Mouse (Mus musculus): ENCODE data around the gene Ring1.
A peak's percentile ranks its signal among the peaks of the same experiment; 100 is the strongest.
"Not testable (repeated sequence)": the region's sequence is repeated elsewhere in the genome, so short reads cannot be mapped to it uniquely, and the experiment has no call there.

Ring1 gene

DNA sequence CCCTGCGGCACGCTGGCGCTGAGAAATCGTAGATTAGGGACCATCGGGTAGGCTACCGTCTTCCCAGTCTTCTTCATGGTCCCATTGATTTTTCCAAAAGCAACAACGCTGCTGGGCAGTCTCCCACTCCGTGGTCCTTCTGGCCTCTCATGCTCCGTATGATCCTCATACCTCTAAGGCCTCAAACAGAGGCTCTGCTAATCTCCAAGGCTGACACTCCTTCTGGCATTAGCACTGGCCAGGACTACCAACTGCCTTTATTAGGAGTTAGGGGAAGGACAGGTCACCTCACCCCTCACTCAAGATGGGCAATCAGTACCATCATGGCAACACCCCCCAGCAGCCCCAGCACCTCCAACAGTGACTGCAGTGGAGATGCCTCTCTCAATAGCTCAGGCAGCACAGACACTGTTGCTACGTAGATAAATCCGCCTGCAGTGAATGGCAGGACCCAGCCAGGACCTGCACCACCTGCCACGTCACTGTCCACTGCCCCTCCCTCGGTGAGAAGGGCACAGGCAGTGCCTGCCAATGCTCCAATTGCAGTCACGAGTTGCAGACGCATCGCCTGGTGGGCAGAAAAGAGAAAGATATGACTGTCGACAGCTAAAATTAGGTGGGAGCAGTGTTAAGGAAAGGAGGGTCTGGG is 4.1 kb upstream of the Ring1 start:
- peak in 1 of 2 experiments; percentile 6 for DNase-seq (ENCODE audit: low spot score in 2 of 2)

DNA sequence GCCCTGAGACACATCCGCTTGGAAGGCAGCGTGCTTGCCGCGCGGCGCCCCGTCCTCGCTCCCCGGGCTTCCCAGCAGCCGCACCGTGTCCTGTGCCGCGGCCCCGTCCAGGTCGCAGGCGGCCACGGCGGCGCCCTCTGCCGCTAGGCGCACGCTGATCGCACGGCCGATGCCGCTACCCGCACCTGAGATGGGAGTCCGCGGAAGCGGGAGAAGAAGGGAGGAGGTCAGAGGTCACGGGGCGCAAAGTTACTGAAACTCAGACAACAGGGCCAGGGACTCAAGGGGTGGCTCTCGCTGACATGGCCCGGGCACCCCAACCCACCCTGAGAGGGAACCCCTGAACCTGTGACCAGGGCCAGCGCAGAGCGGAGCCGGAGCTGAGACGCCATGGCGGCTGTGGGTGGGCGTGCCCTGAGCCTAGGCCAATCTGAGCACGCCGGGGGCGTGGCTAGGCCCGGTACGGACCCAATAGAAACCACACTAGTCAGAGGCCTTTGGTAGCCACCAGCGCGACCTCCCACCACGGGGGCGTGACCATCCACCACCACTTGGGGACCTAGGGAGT is 3.3 kb upstream of the Ring1 start, which contains the start of gene H2-Ke6:
Gene H2-Ke6, minus strand, starts transcription at position 405 of the 568 bp plus-strand sequence.
- peak; percentile 82 to 86 for DNase-seq (ENCODE audit: low spot score in 2 of 2)

DNA sequence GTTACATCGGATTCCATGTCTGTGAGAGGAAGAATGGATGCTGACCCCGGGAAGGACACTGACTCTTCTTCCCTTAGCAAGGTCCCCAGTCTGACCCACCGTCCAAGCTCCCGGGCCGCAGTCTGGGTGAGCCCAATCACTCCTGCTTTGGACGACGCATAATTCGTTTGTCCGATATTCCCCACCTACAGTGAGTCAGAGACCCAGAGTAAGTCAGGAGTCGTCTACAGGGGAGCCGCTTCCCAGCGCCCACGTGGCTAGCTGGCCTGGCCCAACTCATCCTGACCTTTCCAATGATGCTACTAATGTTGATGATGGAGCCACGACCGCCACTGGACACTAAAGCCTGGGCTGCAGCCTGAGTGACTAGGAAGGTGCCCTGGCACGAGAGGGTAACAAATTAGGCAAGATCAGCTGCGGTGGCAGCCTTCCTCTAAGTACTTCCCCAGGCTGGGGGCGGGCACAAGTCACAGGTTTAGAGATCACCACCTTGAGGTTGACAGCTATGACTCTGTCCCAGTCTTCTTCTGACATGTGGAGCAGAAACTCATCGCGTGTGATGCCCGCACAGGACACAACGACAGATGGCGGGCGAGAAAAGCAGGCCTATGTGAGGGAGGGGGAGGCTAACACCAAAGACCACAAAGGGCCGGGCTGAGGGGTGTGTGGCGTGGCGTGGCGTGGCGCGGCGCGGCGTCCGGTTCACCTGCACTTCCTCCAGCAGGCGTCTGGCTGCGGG is 2.6 kb upstream of the Ring1 start:
- no peak for DNase-seq (ENCODE audit: low spot score in 2 of 2)

DNA sequence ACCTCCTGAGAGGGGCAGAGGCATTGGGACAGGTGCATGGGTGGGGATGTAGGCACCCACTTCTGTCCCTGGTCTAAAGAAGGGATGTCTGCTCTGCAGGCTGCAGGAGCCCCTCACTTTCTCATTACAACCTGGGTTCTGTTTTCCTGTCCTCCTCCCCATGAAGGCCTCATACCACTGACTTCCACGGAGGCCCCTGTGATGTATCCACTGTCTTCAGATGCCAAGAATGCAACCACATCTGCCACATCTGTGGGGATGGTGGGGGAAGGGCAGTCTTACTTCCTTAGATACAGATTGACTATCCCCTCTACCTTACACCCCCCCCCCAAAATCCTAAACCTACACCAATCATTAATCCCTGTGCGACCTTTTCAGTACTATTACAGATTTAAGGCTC is 1.7 kb upstream of the Ring1 start:
- no peak for DNase-seq (ENCODE audit: low spot score in 2 of 2)

DNA sequence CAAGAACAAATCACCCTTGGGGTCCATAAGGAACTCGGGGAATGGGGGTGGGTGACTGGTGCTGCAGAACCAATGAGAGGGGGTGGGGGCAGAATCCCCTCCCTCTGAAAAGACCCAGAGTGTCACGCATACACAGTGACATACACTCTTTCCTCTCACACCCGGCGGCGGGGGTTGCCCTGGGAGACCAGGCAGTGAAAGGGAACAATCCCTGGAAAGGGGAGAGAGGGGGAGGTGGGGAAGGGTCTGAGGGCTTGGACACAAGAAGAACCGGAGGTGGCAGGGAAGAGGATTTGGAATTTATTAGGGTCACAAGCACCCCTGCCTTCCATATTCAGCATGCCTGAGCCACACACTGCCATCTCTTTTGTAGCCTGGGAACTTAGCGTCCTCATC is 1.3 kb upstream of the Ring1 start:
- no peak for DNase-seq (ENCODE audit: low spot score in 2 of 2)

DNA sequence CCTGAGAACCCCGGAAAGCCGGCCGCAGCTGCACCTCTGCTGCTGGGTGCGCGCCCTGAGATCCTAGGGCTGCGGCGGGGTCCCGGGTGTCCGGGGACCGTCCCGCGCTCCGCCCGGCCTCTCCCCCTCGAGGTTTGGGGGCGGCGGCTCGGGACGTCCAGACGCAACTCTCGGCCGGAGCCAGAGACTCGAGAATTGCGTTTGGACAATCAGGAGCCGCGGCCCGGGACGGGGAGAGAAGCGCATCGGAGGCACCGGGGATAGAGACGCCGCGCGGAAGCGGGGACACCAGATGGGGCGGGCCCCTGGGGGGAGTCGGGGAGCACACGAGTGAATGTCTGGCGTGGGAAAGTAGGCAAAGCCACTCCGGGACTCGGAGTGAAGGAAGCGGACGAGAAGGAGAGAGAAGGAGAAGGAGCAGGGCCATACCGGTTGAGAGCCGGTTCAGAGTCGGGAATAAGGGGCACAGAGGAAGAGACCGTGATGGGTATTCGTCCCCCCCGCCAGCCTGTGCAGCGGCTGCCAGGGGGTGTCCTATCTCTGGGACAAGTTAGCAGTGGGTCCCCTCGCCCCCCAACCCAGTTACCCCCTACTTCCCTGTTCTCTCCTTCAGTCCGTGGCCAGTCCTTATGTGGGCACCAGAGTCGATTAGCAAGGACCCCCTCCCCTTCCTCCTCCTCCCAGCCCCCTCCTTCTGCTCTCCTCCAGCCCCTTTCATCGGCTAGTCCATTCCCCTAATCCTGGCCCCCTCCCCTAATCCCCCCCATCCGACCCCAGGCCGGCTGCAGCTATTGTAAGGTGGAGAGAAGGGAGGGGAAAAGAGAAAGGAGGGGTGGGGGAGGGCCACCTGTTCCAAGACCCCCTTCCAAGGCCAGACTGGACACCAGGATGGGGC is 628 bp upstream of the Ring1 start:
- DNase-seq (ENCODE audit: low spot score in 2 of 2): no peak

DNA sequence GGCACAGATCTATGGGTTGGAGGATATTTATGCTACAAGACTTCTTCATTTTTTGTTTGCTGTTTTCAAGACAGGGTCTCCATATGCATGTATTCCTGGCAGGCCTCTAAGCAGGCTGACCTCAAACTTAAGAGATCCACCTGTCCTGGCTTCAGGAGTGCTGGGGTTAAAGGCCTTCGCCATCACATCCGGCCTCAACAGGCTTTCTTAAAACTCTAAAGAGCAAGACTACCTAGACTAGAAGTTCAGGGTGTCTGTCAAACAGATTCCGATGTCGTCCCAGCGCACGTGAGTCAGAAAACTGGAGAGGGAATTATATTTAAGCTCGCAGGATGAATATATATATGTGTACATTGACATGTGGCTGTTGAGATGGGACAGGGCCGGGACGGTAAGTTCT is 802 bp downstream of the Ring1 start:
- no peak for DNase-seq (ENCODE audit: low spot score in 2 of 2)

DNA sequence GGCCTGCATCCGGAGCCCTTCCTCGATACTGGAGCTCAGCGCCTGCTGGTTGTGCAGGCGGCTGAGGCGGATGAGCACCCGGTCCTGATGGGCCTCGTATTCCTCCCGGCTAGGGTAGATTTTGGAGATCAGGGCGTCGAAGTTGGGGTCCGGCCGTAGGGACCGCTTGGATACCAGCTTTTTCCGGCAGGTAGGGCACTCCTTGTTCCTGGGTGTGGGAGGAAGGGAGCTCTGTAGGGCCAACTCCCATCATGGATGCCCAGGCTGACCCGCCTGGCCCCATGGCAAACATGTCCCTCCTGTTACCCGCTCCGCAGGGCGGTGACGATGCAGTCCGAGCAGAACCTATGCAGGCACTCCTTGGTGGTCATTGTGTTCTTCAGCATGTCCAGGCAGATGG is 1.5 kb downstream of the Ring1 start:
- DNase-seq (ENCODE audit: low spot score in 2 of 2): no peak

DNA sequence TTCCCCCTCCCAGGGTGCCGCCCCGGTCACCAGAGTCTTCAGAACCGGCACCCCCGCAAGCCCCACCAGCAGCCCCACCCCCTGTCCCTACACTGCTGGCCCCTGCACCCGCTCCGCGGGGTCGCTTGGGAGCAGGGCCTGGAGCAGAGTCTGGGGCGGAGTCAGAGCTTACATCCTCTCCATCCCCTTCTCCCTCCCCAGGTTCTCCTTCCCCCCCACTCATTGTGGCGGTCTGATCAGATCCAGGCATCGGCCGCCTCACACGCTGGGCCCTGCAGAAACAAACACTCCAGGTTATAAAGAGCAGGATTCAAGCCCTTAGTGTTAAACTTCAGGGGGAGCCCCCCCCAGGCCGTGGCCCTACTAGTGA is 2.1 kb downstream of the Ring1 start:
- DNase-seq (ENCODE audit: low spot score in 2 of 2): no peak

DNA sequence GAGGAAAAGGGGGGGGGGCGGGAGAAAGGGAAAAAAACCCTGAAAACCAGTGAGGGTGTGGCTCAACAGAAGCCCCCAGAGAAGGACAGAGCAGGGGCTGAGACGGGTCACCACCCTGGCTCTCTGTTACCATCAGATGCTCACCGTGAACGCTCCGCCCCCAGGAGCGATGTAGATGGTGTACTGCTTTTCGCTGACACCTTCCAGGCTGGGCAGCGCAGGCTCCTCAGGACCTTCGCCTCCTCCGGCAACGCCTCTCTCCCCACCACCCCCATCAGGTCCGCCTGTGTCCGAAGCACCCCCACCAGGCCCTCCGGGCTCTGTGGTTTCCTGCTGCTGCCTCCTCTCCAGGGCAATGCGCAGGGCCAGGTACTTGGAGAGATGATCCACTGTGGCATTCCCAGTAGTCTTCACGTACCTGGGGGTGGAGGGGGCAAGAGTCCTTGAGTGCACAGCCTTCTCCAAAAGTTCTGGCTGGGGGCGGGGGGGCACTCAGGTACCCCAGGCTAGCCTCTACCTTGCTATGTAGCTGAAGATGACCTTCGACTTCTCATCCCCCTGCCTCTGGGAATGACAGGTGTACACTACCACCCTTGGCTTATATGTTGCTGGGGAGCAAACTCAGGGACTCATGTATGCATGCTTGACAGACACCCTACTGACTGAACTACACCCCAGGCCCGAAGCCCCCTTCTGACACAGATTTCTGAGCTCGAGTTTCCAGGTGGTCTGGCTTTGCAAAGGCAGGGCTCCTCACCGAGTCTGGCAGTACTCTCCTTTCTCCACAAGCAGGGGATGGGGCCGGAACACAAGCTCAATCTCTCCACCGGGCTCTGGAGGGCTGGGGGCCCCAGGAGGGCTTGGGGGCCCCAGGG is 2.7 kb downstream of the Ring1 start:
- peak in 1 of 2 experiments; percentile 6 for DNase-seq (ENCODE audit: low spot score in 2 of 2)

DNA sequence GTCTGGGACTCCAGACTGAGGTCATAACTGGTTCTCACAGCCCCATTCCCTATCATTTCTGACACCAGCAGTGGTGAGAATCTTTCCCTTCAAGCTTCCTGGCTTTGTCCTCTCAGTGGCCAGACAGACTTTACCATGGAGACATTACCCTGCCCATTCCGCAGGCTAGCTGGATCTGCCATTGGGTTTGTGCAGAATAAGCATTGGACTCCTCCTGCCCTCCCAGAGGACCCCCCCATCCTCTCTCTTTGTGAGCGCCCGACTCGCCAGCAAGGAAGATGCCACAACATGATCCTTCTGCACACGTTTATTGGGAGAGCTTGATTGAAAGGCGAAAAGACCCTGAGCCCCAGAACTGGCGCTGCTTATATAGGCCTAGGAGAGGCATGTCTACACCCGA is 11.0 kb downstream of the Ring1 start:
- no peak for DNase-seq (ENCODE audit: low spot score in 2 of 2)

DNA sequence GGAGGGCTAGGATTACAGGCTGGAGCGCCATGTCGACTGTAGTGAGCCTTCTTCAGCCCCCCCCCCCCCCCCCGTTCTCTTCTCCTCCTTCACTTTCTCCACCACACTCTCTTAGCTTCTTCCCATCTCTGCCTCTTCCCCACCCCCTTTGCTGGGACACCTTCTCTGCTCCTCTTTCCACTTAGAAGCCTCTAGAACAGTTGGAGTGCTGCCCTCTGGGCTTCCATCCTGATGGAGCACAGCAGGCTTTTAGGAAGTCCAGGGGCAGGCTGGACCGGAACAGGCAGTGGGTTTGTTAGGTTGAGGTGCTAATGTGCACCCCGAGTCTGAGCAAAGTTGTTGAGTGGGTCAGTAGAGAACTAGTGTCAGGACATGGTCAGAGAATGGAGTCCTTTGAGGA is 14.3 kb downstream of the Ring1 start:
- no peak for DNase-seq (ENCODE audit: low spot score in 2 of 2)

DNA sequence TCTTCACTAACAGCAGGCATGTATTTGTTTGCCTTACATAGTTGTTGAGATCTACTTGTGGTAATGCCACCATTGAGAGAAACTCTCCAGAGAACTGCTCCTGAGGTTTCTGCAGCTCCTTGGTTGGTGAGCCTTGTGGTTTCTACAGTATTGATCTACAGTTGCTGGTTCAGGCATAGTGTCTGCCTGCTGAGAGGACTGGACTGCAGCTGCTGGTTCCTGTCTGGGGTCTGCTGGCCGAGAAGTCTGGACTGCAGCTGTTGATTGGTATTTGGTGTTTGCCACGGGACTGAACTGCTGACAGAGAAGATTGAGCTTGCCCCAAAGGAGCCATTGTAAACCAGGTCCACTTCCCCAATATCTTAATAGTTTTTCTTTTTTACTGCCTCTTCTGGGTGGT is 17.9 kb downstream of the Ring1 start:
- no peak for DNase-seq (ENCODE audit: low spot score in 2 of 2)

DNA sequence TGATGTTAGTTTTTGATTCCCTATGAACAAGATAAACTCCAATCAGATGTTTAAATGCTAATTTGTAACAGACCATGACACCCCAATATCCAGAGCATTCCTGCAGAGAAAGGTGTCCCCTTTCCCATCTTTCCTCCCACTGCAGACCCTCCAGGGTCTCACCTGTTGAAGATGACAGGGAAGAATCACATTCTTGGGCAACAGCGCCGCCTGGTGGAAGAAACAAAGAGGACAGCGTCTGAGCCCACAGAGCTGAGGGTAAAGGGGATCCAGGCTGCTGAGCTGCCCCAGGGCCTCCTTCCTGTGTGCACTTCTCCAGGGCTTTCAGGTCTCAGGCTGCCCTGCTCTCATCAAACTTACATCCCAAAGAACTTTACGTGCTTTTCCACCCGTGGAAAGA is 21.1 kb downstream of the Ring1 start:
- DNase-seq (ENCODE audit: low spot score in 2 of 2): peak in 1 of 2 experiments; percentile 57

DNA sequence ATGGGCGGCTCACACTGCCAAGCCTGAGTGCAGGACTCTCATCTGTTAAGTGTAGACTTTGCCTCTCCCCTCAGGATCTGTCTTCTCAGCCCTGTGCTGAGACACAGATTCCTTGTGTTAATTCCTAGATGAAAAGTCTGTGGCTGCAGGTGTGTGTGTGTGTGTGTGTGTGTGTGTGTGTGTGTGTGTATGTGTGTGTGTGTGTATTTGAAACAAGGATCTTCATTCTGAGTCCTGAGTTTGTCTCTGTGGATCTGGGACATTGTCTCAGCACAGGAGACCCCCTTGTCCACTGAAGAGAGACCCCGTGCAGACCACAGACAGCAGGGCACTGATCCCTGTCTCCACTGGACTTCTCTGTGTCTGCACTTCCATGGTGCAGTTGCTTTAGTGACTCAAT is 23.7 kb downstream of the Ring1 start:
- not testable (repeated sequence) for DNase-seq (ENCODE audit: low spot score in 2 of 2)

DNA sequence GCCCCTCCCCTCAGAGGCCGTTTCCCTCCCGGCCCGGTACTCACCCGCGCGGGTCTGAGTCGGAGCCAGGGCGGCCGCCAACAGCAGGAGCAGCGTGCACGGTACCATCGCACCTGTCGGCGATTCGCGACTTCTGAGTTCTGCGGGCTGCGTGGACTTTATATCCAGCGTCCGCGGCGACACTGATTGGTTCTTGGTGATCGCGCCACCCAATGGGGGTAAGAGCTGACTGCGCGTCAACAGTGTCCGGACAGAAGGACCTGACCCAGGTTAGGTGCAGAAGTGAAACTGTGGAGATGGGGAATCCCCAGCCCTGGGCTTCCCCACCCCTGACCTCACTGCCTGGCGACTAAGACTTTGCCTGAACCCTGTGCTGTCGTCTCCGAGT is 24.3 kb downstream of the Ring1 start, which contains the start of gene H2-K1:
Gene H2-K1, minus strand, starts transcription at position 198 of the 388 bp plus-strand sequence.
- DNase-seq (ENCODE audit: low spot score in 2 of 2): peak; percentile 81 to 92

DNA sequence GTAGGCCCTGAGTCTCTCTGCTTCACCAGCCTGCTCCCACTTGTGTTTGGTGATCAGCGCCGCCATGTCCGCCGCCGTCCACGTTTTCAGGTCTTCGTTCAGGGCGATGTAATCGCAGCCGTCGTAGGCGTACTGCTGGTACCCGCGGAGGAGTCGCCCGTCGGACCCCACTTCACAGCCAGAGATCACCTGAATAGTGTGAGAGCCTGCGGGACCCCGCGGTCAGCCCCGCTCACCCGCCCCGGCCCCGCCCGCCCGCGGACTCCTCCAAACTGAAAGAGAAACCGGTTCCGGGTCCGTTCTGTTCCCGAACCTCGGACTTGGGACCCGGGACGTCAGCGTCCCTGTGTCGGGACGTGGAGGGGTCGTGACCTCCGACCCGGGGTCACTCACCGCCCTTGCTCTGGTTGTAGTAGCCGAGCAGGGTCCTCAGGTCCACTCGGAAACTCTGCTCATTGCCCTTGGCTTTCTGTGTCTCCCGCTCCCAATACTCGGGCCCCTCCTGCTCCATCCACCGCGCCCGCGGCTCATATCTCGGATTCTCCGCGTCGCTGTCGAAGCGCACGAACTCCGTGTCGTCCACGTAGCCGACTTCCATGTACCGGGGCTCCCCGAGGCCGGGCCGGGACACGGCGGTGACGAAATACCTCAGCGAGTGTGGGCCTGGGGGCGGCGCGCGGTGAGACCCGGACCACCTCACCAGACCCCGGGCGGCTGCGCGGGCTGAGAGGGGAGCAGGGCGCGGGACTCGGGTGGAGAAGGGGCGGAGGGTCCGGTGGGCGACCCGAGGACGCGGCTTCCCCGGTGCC is 24.9 kb downstream of the Ring1 start:
- DNase-seq (ENCODE audit: low spot score in 2 of 2): no peak

DNA sequence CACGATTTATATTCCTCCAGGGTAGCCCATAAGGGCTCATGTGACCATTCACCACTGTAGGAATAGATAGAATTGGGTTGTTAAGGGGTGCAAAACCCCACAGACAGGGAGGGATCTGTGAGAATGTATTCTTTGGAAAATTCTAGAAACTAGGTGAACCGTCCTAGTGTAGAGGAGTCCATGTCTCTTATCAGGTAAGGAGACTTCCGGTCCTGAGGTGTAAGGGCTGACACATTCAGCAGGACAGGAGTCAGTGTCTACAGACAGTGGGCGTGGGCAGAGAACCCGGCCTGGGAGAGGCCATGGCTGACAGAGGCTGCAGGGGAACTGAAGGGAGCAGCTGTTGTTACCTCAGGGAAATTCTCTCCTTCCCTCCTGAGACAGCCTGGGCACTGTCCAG is 25.8 kb downstream of the Ring1 start:
- not testable (repeated sequence) for DNase-seq (ENCODE audit: low spot score in 2 of 2)

DNA sequence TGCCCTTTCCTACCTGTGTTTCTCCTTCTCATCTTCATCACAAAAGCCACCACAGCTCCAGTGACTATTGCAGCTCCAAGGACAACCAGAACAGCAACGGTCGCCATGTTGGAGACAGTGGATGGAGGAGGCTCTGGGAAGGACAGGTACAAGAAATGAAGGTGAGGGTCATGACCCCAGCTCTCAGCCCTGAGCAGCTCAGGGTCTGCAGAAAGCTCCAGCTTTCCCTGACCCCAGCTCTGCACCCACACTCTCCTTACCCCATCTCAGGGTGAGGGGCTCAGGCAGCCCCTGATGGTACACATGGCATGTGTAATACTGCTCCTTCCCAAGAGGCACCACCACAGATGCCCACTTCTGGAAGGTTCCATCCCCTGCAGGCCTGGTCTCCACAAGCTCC is 27.5 kb downstream of the Ring1 start:
- DNase-seq (ENCODE audit: low spot score in 2 of 2): not testable (repeated sequence)

DNA sequence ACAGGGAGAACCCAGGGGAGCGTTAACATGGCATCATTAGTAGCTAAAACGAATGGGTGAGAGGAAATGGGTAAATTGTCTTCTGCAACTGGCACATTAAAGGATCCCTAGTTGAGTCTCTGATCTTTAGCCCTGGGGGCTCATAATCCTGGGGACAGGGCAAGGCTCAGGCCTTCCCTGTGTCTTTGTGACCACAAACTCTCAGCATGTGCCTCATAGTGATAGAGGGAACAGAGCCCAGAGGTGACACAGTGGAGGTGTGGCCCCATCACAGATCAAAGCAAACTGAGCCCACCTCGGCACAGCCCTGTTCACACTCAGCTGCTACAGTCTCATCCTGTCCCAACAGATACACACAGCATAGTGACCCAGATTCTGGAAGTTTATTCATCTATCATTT is 28.8 kb downstream of the Ring1 start:
- DNase-seq (ENCODE audit: low spot score in 2 of 2): no peak
